Mouse (Mus musculus): Measurements from ENCODE around the gene Tbl3.
"Not testable (repeated sequence)": the region's sequence is repeated elsewhere in the genome, so short reads cannot be mapped to it uniquely, and the experiment has no call there.

Tbl3 gene

DNA sequence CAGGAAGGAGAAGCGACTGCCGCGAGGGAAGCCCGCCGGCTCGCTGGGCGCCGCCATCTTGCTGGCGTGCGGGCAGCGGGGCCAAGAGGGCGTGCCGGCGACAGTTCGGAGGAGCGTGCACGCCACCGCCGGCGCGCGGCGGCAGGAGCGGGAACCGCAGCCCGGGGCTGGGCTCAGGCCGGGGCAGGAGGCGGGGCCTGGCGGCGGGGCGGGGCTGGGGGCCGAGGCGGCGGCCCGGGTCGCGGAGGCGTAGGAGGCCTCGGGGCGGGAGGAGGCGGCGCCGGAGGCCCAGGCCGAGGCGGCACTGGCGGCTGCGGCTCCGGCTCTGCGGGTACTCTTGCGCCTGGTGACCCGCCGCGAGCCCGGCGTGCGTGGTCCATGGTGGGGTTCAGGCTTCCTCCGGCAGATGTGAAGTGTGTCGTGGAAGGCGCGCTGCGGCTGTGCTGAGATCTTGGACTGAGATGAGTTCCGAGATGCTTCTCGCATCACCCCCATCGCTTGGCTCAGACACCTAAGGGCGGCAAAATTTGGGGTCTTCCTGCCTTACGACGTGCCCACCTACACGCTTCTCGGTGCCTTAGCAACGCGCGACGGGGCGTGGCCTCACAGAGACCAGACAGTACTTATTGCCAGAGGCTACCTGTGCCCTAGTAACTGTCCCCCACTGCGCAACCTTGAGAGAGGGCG lies 11.3 kb downstream of the Tbl3 start, which contains the start of the genes Gfer and Noxo1:
Gene Gfer, minus strand, starts transcription at position 146 of the 687 bp plus-strand sequence.
Gene Noxo1, plus strand, starts transcription at position 224 of the 687 bp plus-strand sequence.
- peak; percentile 75 to 91 for DNase-seq (ENCODE audit: low spot score in 2 of 2)

GRCm38 (mm10) chr17:24695326-24696010 lies 12.0 kb downstream of the Tbl3 start:
- DNase-seq (ENCODE audit: low spot score in 2 of 2), result no peak

- no peak for DNase-seq (ENCODE audit: low spot score in 2 of 2)
Observed at GRCm38 (mm10) chr17:24692385-24692784, 15.1 kb downstream of the Tbl3 start.

DNA sequence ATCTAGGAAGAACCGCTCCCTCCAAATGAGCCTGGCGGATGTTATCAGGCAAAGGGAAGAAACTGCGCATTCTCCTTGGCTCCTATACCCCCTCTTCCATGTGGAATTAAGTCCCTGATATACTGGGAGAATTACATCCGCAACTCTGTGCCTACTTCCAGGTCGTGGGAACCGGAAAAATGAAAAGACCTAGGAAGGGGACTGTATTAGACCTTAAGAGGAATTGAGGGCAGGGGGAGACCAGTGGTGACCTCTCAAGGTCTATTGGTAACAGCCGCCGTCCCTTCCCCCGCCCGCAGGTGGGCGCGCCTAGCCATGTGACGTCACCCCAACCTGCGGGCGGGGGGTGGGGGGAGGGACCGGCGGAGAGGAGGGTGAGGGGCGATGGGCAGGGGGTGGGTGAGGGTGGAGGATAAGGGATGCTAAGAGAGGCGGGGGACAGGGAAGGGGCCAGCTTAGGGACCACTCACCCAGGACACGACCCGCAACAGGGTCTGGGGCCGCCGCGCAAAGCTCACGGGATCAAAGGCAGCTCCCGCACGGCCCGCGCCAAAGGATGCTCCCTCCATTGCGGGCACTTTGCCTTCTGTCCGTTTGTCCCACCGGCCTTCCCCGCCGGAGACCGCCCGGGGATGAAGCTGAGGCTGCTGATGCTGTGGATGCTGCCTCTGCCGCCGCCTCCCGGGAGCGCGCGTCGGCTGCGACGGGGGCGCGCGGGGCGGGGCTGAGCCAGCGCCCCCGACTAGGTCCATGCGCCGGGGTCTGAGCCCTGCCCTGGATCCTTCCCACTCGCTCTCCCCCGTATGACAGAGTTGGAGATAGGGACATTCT lies 18.0 kb downstream of the Tbl3 start, which contains the start of gene Syngr3:
Gene Syngr3, minus strand, starts transcription at position 705 of the 831 bp plus-strand sequence.
- DNase-seq (ENCODE audit: low spot score in 2 of 2), result peak in 1 of 2 experiments; percentile 47

GRCm38 (mm10) chr17:24687599-24687998 lies 19.9 kb downstream of the Tbl3 start:
- DNase-seq (ENCODE audit: low spot score in 2 of 2), result no peak

DNA sequence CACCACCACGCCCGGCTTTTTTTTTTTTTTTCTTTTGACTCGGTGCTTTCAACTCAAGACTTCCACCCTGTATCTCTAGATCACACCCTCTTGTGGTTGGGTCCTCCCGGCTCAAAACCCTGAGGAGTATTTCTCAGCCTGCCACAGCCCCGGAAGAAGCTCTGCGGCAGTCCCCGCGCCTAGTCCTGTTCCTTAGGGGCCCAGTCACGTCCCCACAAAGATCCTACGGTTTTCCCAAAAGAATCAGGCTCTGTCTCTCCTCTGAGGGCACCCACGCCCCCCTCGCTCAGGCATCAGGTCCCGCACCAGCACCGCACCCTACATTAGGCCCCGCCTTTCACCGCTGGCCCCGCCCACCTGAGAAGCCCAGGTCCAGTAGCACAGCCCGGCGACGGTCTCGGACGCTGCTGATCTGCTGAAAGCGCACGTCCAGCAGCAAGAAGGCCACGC lies 20.3 kb downstream of the Tbl3 start:
- no peak for DNase-seq (ENCODE audit: low spot score in 2 of 2)

- no peak for DNase-seq (ENCODE audit: low spot score in 2 of 2)
Observed at GRCm38 (mm10) chr17:24686514-24686913, 20.9 kb downstream of the Tbl3 start.

- DNase-seq (ENCODE audit: low spot score in 2 of 2), result no peak
Observed at GRCm38 (mm10) chr17:24677500-24678080, 29.9 kb downstream of the Tbl3 start.

DNA sequence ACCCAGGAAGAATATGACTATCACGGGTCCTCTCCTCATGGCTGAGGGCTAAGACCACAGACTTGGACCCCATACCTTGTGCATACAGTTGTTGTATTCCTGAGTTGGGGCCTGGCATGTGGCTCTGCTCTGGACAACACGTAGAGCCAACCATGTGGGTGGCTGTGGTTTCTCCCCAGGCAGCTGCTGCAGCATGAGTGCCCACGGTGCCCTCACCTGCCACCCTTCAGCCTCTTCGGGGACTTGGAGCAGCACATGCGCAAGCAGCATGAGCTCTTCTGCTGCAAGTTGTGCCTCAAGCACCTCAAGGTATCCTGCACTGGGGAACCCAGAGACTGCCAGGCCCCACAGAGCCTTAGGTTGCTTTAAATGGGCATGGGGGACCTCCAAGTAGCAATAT lies 30.6 kb downstream of the Tbl3 start:
- DNase-seq (ENCODE audit: low spot score in 2 of 2), result no peak

- peak; percentile 69 to 70 for DNase-seq (ENCODE audit: low spot score in 2 of 2)
Observed at GRCm38 (mm10) chr17:24676187-24676586, 31.3 kb downstream of the Tbl3 start.

DNA sequence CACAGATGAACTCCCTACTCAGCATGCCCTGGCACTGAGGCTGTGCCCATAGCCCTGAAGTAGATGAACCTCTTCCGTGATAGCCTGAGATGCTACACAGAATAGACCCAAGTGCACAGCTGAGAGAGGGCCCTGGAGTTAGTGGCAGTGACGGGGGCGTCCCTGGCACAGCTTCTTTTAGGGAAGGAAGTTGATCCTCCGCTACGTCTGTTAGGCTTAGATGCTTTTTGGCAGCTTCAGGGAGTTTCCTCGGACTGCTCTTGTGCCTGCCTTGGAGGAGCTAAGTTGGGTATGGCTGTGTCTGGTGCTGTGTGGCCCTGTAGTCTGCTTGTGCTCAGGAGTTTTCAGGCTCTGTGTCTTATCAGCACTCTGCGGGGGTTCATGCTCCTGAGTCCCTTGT lies 33.2 kb downstream of the Tbl3 start:
- DNase-seq (ENCODE audit: low spot score in 2 of 2), result no peak

DNA sequence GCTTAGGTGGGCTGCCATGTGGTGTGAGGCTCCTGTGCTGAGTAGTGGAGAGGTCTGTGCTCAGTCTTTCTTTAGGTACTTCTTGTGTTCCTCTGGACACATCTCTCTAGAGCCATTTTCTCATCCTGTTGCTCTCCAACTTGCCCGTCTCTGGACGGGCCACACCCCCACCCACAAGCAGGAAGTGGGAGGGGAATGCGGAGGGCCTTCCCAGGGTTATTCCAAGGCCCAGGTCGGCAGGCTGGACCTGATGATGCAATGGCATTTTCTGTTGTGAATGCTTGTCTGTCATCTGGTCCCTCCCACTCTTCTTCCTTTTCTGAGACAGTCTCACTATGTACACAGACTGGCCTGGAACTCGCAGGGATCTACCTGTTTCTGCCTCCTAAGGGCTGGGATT lies 35.3 kb downstream of the Tbl3 start:
- no peak for DNase-seq (ENCODE audit: low spot score in 2 of 2)

DNA sequence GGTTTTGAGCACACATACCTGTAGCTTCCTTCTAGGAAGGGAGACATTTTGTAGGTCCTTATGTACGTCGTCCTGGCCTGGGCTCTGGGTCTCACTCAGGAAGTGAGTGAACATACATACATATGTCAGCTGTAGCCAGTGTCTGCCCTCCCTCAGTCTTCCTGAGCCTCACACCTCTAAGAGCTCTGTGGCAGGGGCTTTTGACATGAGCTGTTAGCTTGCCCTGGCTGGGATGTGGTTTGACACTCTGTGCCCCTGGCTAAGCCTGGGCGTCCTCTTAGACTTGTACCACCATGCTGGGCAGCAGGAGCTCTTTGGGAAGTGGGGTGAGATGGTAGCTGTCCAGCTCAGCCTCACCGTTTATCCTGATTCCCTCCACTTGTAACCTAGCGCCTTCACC lies 36.1 kb downstream of the Tbl3 start:
- DNase-seq (ENCODE audit: low spot score in 2 of 2), result no peak

- DNase-seq (ENCODE audit: low spot score in 2 of 2), result no peak
Observed at GRCm38 (mm10) chr17:24670246-24670844, 37.1 kb downstream of the Tbl3 start.

GRCm38 (mm10) chr17:24669545-24670245 lies 37.8 kb downstream of the Tbl3 start, which contains the start of gene Zfp598:
Zfp598 (plus strand) TSS chr17:24669687.
- DNase-seq (ENCODE audit: low spot score in 2 of 2), result peak; percentile 85 to 94

DNA sequence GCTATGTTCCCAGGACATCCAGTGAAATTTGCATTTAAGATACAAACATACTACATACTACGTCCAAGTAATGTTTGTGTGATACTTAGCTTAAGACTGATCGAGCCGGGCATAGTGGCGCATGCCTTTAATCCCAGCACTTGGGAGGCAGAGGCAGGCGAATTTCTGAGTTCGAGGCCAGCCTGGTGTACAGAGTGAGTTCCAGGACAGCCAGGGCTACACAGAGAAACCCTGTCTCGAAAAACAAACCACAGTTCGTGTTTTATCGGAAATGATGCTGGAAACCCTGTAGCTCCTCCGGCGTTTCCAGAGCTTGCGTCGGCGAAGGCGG lies 38.3 kb downstream of the Tbl3 start:
- DNase-seq (ENCODE audit: low spot score in 2 of 2), result not testable (repeated sequence)

DNA sequence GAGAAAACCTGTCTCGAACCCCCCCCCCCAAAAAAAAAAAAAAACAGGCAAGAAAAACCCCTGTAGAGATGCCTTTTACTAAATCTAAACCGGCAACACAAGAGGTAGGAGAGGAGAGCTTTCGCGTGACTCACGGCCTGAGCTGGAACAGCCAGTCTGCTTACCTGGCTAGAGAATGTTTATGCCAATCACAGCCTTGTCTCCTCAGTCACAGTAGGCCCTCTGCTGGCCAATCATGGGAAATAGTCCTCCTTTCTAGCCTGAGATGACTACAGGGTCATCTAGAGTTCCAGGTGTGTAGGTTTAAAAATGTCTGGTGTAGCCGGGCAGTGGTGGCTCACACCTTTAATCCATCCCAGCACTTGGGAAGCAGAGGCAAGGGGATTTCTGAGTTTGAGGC lies 40.0 kb downstream of the Tbl3 start:
- DNase-seq (ENCODE audit: low spot score in 2 of 2), result peak in 1 of 2 experiments; percentile 39

DNA sequence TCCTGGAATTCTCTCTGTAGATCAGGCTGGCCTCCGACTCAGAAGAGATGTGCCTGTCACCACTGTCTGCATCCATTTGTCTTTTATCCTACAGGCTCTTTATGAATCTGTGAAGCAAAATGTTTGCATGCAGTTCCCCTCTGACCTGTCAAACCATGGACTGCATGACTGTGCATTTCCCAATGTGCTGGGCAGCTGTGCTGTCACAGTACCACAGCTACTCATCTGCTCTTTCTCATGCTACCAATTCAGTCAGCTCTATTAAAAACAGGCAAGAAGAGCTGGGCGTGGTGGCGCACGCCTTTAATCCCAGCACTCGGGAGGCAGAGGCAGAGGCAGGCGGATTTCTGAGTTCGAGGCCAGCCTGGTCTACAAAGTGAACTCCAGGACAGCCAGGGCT lies 40.4 kb downstream of the Tbl3 start:
- not testable (repeated sequence) for DNase-seq (ENCODE audit: low spot score in 2 of 2)

GRCm38 (mm10) chr17:24658017-24658758 lies 49.3 kb downstream of the Tbl3 start, which contains the start of gene Npw:
Npw (minus strand) TSS chr17:24658457.
- no peak for DNase-seq (ENCODE audit: low spot score in 2 of 2)

GRCm38 (mm10) chr17:24654969-24655368 lies 52.5 kb downstream of the Tbl3 start:
- no peak for DNase-seq (ENCODE audit: low spot score in 2 of 2)

Measured in cerebellum, postnatal 4 days (tissue).